Mouse (Mus musculus): ENCODE results near the gene Gm15517.

DNA sequence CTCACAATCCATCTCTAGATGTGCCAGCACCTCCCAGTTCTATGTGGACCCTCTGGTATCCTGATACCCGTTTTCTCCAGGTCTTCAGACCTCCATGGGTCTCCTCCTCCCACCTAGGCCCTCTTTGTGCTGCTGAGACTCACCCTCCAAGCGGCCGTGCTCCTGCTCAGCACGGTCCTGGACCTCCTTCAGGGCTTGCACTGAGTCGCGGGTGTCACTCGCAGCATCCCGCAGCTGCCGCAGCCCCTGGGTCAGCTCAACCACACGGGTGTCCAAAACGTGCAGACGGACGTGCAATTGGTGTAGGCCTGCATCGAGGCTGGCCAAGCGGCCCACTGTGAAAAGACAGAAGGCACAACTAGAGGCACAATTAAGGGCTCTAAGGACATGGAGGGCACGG lies 44.4 kb downstream of the Gm15517 start:
- TF ChIP-seq CTCF (IDR thresholded peaks at IDR 0.05; ENCODE audit: extremely low read depth, insufficient read depth, insufficient read length, insufficient replicate concordance) (no peak), POLR2A (IDR thresholded peaks at IDR 0.05; ENCODE audit: low read depth, low read length) (no peak)

Data from spleen, adult 2 months (tissue).